Mouse (Mus musculus) MEL (cell line): ENCODE measurements around the gene Ncoa3. TPM values are rescaled to one million over a fixed set of nuclear protein-coding genes. Genes with fewer than 3 reads are reported as not detected.

Experiments used
- DNase-seq: peaks from one replicate; pipeline ENCODE4 v3.0.0; 2011; ENCODE audit warnings: low read depth, low spot score
- H3K27ac ChIP-seq: 2 replicates; pipeline ENCODE4 v1.5.1; 2012; ENCODE audit warnings: low read depth, mild to moderate bottlenecking, control low read depth, low read length, moderate library complexity; ENCODE audit not compliant: control insufficient read depth
- H3K27me3 ChIP-seq, 2 experiments: fragments of 150-350 bp in 1 of 2; sonication (generic) in 1 of 2; 2 replicates each; pipeline ENCODE4 v1.6.1; 2012; ENCODE audit warnings: low read length in 2 of 2, mild to moderate bottlenecking in 2 of 2, improper control_type of control experiment in 1 of 2, moderate library complexity in 1 of 2; ENCODE audit not compliant: insufficient read depth in 2 of 2, control insufficient read depth in 1 of 2
- H3K36me3 ChIP-seq, 2 experiments: 2 replicates each; pipeline ENCODE4 v1.6.1; 2012 to 2014; ENCODE audit warnings: low read length in 2 of 2, improper control_type of control experiment in 1 of 2, inconsistent platforms in 1 of 2, mild to moderate bottlenecking in 1 of 2; ENCODE audit not compliant: insufficient read depth in 2 of 2, control insufficient read depth in 1 of 2
- H3K4me1 ChIP-seq, 2 experiments: fragments of 150-350 bp in 1 of 2; sonication (generic) in 1 of 2; 2 replicates each; pipeline ENCODE4 v1.6.1; 2012; ENCODE audit warnings: low read length in 2 of 2, improper control_type of control experiment in 1 of 2, mild to moderate bottlenecking in 1 of 2; ENCODE audit not compliant: insufficient read depth in 2 of 2, control insufficient read depth in 1 of 2
- H3K4me3 ChIP-seq, 2 experiments: fragments of 150-350 bp in 1 of 2; sonication (generic) in 1 of 2; 2 replicates each; pipeline ENCODE4 v1.5.1; 2012; ENCODE audit warnings: low read depth in 2 of 2, low read length in 2 of 2, mild to moderate bottlenecking in 2 of 2, moderate library complexity in 2 of 2, control low read depth in 1 of 2, improper control_type of control experiment in 1 of 2; ENCODE audit not compliant: control insufficient read depth in 1 of 2, insufficient read depth in 1 of 2
- H3K79me2 ChIP-seq: 2 replicates; pipeline ENCODE4 v1.6.1; 2012; ENCODE audit warnings: mild to moderate bottlenecking, low read length, moderate library complexity; ENCODE audit not compliant: control insufficient read depth, poor library complexity, insufficient read depth
- H3K9ac ChIP-seq: 2 replicates; pipeline ENCODE4 v1.6.1; 2012; ENCODE audit warnings: low read depth, mild to moderate bottlenecking, control low read depth, low read length, moderate library complexity; ENCODE audit not compliant: control insufficient read depth, poor library complexity, severe bottlenecking
- H3K9me3 ChIP-seq: fragments of 150-350 bp; sonication (generic); replicated peaks from 2 replicates; pipeline ENCODE4 v1.6.1; 2012; ENCODE audit warnings: mild to moderate bottlenecking, low read length, improper control_type of control experiment, moderate library complexity; ENCODE audit not compliant: insufficient read depth
- CHD1 ChIP-seq: IDR thresholded peaks from 2 replicates; pipeline ENCODE4 v1.6.1; 2012; ENCODE audit warnings: low read depth, mild to moderate bottlenecking, inconsistent platforms, low read length, improper control_type of control experiment
- CTCF ChIP-seq, 3 experiments: IDR thresholded peaks in 2 of 3; conservative IDR thresholded peaks in 1 of 3; 2 replicates each; pipeline ENCODE4 v1.5.1; 2011 to 2012; ENCODE audit warnings: low read length in 3 of 3, low read depth in 2 of 3, mild to moderate bottlenecking in 2 of 3, improper control_type of control experiment in 1 of 3, inconsistent platforms in 1 of 3, mixed read lengths in 1 of 3, moderate library complexity in 1 of 3; ENCODE audit not compliant: control insufficient read depth in 1 of 3, insufficient read depth in 1 of 3, poor library complexity in 1 of 3, severe bottlenecking in 1 of 3
- JUND ChIP-seq: IDR thresholded peaks from 2 replicates; pipeline ENCODE4 v1.6.1; 2011; ENCODE audit warnings: low read depth, mild to moderate bottlenecking, improper control_type of control experiment, low read length
- KAT2A ChIP-seq: conservative IDR thresholded peaks from 2 replicates; pipeline ENCODE4 v1.6.1; 2012; ENCODE audit warnings: low read depth, low read length, improper control_type of control experiment, inconsistent platforms
- MAZ ChIP-seq: IDR thresholded peaks from 2 replicates; pipeline ENCODE4 v1.6.1; 2012; ENCODE audit warnings: low read depth, mild to moderate bottlenecking, inconsistent platforms, low read length, improper control_type of control experiment
- MEF2A ChIP-seq: IDR thresholded peaks from 2 replicates; pipeline ENCODE4 v1.6.1; 2014; ENCODE audit warnings: low read depth, mild to moderate bottlenecking, inconsistent platforms, low read length, improper control_type of control experiment; ENCODE audit not compliant: poor library complexity, insufficient replicate concordance, severe bottlenecking; ENCODE audit errors: extremely low read depth
- MXI1 ChIP-seq: IDR thresholded peaks from 2 replicates; pipeline ENCODE4 v1.6.1; 2011; ENCODE audit warnings: mild to moderate bottlenecking, low read depth, low read length, improper control_type of control experiment
- MYC ChIP-seq: IDR thresholded peaks from 2 replicates; pipeline ENCODE4 v1.6.1; 2011; ENCODE audit warnings: low read depth, mild to moderate bottlenecking, low read length, improper control_type of control experiment, moderate library complexity
- POLR2A ChIP-seq, 2 experiments: IDR thresholded peaks; 2 replicates each; pipeline ENCODE4 v1.6.1; 2011 to 2012; ENCODE audit warnings: low read length in 2 of 2, mild to moderate bottlenecking in 2 of 2, control low read depth in 1 of 2, improper control_type of control experiment in 1 of 2, low read depth in 1 of 2, moderate library complexity in 1 of 2; ENCODE audit not compliant: control insufficient read depth in 1 of 2, insufficient read depth in 1 of 2, poor library complexity in 1 of 2
- POLR2AphosphoS5 ChIP-seq: IDR thresholded peaks from 2 replicates; pipeline ENCODE4 v1.6.1; 2012; ENCODE audit warnings: low read depth, borderline replicate concordance, mild to moderate bottlenecking, inconsistent platforms, low read length, moderate library complexity, mixed read lengths
- RAD21 ChIP-seq: IDR thresholded peaks from 2 replicates; pipeline ENCODE4 v1.6.1; 2011; ENCODE audit warnings: mild to moderate bottlenecking, low read depth, low read length, improper control_type of control experiment
- SIN3A ChIP-seq: IDR thresholded peaks from 2 replicates; pipeline ENCODE4 v1.6.1; 2012; ENCODE audit warnings: low read length, improper control_type of control experiment, inconsistent platforms
- SMC3 ChIP-seq: IDR thresholded peaks from 2 replicates; pipeline ENCODE4 v1.6.1; 2011; ENCODE audit warnings: low read depth, low read length, improper control_type of control experiment
- TAL1 ChIP-seq: IDR thresholded peaks from 2 replicates; pipeline ENCODE4 v1.6.1; 2012; ENCODE audit warnings: mild to moderate bottlenecking, inconsistent platforms, low read length, moderate library complexity, mixed read lengths
- TBP ChIP-seq: IDR thresholded peaks from 2 replicates; pipeline ENCODE4 v1.8.0; 2011; ENCODE audit warnings: low read depth, low read length, improper control_type of control experiment
- TCF12 ChIP-seq: IDR thresholded peaks from 2 replicates; pipeline ENCODE4 v1.6.1; 2014; ENCODE audit warnings: low read depth, mild to moderate bottlenecking, inconsistent platforms, low read length, improper control_type of control experiment, moderate library complexity
- UBTF ChIP-seq: IDR thresholded peaks from 2 replicates; pipeline ENCODE4 v1.6.1; 2012; ENCODE audit warnings: low read depth, mild to moderate bottlenecking, inconsistent platforms, low read length, improper control_type of control experiment, moderate library complexity, borderline replicate concordance; ENCODE audit not compliant: insufficient read depth
- USF1 ChIP-seq: IDR thresholded peaks from 2 replicates; pipeline ENCODE4 v1.6.1; 2014; ENCODE audit warnings: low read depth, mild to moderate bottlenecking, inconsistent platforms, low read length, improper control_type of control experiment, moderate library complexity
- ZNF384 ChIP-seq: IDR thresholded peaks from 2 replicates; pipeline ENCODE4 v1.6.1; 2012; ENCODE audit warnings: low read depth, mild to moderate bottlenecking, inconsistent platforms, low read length, improper control_type of control experiment
- polyA plus RNA-seq, 2 experiments: library from polyadenylated mRNA; stranded (reverse) in 1 of 2; unstranded in 1 of 2; fragments of >175 nt in 1 of 2; fragments of >200 nt in 1 of 2; gene quantifications; 2 replicates each; pipeline versions ENCODE4 v1.2.1 to v1.2.4; 2012; ENCODE audit warnings: low replicate concordance in 2 of 2, low read depth in 1 of 2; ENCODE audit not compliant: insufficient read length in 2 of 2, insufficient read depth in 1 of 2, missing spikeins in 1 of 2
- total RNA-seq: library from RNA; depleted of rRNA; stranded (reverse); fragments of 300-350 nt; gene quantifications from 2 replicates; pipeline ENCODE4 v1.2.3, GENCODE M21; 2012

Gene Ncoa3
- total and polyA plus RNA-seq, 3 experiments, result 5.7 to 19.8 (median 10.3) TPM

- Histone ChIP-seq H3K9ac (peak overlapping the region; percentile 80), H3K4me3 (peak overlapping the region; percentile 78 to 81), H3K9me3 (no peaks in the 10 kb centered on the region), H3K27ac (no peak overlapping the region), H3K36me3 (peaks cover 0 to 13% of the 10 kb centered on the region in 2 experiments; a peak in 2 of 4 replicates), H3K27me3 (peaks cover 0 to 1% of the 10 kb centered on the region in 2 experiments; a peak in 1 of 4 replicates), H3K79me2 (peaks cover 20% of the 10 kb centered on the region), H3K4me1 (peaks cover 5 to 12% of the 10 kb centered on the region in 2 experiments)
- peak; percentile 62 for DNase-seq
- TF ChIP-seq USF1 (no peak), ZNF384 (peak; percentile 95), POLR2A (IDR thresholded peaks at IDR 0.05; ENCODE audit: control insufficient read depth in 1 of 2, insufficient read depth in 1 of 2, low read depth in 1 of 2, low read length in 2 of 2, poor library complexity in 1 of 2) (no peak), TCF12 (no peak), MXI1 (no peak), SMC3 (no peak), CHD1 (0 out of 2 replicates have a peak, but pooled peaks have one; percentile 29), UBTF (no peak), SIN3A (peak; percentile 44; the same call in 1 of the 2 replicates), TBP (peak; percentile 50; the same call in 1 of the 2 replicates), MAZ (no peak)
- TF ChIP-seq, all 39 proteins: peak for 4
Measured at GRCm38 (mm10) chr2:165993173-165993900, 901 bp downstream of the Ncoa3 start.

- peaks cover 0 to 13% of the 10 kb centered on the region in 2 experiments; a peak in 2 of 4 replicates for H3K36me3 ChIP-seq
- no peak overlapping the region for H3K9ac ChIP-seq
- H3K27me3 ChIP-seq, result no peaks in the 10 kb centered on the region
- TF ChIP-seq JUND, result no peak
- no peak for TF ChIP-seq MYC
- TF ChIP-seq RAD21, result peak; percentile 25
- TF ChIP-seq TAL1, result no peak
- TF ChIP-seq MEF2A, result no peak
- TF ChIP-seq SMC3, result peak; percentile 20; the same call in 1 of the 2 replicates
- TF ChIP-seq KAT2A, result no peak
- TF ChIP-seq POLR2AphosphoS5, result no peak
- TF ChIP-seq MAZ, result no peak
- peak in 2 of 3 experiments; percentile 23 to 30; a peak in 3 of 6 replicates for TF ChIP-seq CTCF (IDR thresholded peaks at IDR 0.05 in 2 of 3, conservative IDR thresholded peaks at IDR 0.05 in 1 of 3; ENCODE audit: control insufficient read depth in 1 of 3, insufficient read depth in 1 of 3, low read depth in 2 of 3, low read length in 3 of 3, poor library complexity in 1 of 3, severe bottlenecking in 1 of 3)
- H3K79me2 ChIP-seq, result peaks cover 22% of the 10 kb centered on the region
- H3K4me1 ChIP-seq, result peaks cover 5 to 12% of the 10 kb centered on the region in 2 experiments
- H3K27ac ChIP-seq, result no peak overlapping the region
- DNase-seq, result no peak
- no peaks in the 10 kb centered on the region for H3K9me3 ChIP-seq
- H3K4me3 ChIP-seq, result no peak overlapping the region
Measured at GRCm38 (mm10) chr2:165994341-165994740, 1.9 kb downstream of the Ncoa3 start.
